Mouse (Mus musculus) embryonic facial prominence, embryonic 13.5 days (tissue): ENCODE results near the gene Itpkc. TPM values are rescaled to one million over a fixed set of nuclear protein-coding genes. Genes with fewer than 3 reads are reported as not detected.

Source experiments
- ATAC-seq: fragments of 200-750 bp; cut with Nextera tagmentation; 2 replicates; pipeline ENCODE4 v1.8.0; 2017; ENCODE audit warnings: low read depth; ENCODE audit not compliant: insufficient number of reproducible peaks, insufficient read depth, low FRiP score, low TSS enrichment
- H3K27ac ChIP-seq: fragments of 300-500 bp; sonication (generic); 2 replicates; pipeline ENCODE4 v1.5.1; 2015; ENCODE audit warnings: moderate library complexity, mild to moderate bottlenecking, inconsistent platforms
- H3K27me3 ChIP-seq: fragments of 300-500 bp; sonication (generic); 2 replicates; pipeline ENCODE4 v1.6.1; 2015; ENCODE audit warnings: mild to moderate bottlenecking, inconsistent platforms
- H3K36me3 ChIP-seq: fragments of 300-500 bp; sonication (generic); 2 replicates; pipeline ENCODE4 v1.6.1; 2015; ENCODE audit warnings: mild to moderate bottlenecking, inconsistent platforms
- H3K4me1 ChIP-seq: fragments of 300-500 bp; sonication (generic); 2 replicates; pipeline ENCODE4 v1.6.1; 2015; ENCODE audit warnings: inconsistent platforms
- H3K4me2 ChIP-seq: fragments of 300-500 bp; sonication (generic); 2 replicates; pipeline ENCODE4 v1.6.1; 2015; ENCODE audit warnings: moderate library complexity, mild to moderate bottlenecking, inconsistent platforms
- H3K4me3 ChIP-seq: fragments of 300-500 bp; sonication (generic); 2 replicates; pipeline ENCODE4 v1.5.1; 2015; ENCODE audit warnings: mild to moderate bottlenecking, inconsistent platforms
- H3K9ac ChIP-seq: fragments of 300-500 bp; sonication (generic); 2 replicates; pipeline ENCODE4 v1.6.1; 2015; ENCODE audit warnings: mild to moderate bottlenecking, inconsistent platforms
- H3K9me3 ChIP-seq: fragments of 300-500 bp; sonication (generic); 2 replicates; pipeline ENCODE4 v1.6.1; 2016; ENCODE audit warnings: inconsistent platforms
- WGBS: fragments of 180-500 bp; shearing (Covaris S2); methylation state at CpG from one replicate; pipeline ENCODE4 v1.1.7; 2015; ENCODE audit warnings: mixed read lengths; 5-methylcytosine and 5-hydroxymethylcytosine counted together
- polyA plus RNA-seq: library from polyadenylated mRNA; unstranded; fragments of >200 nt; fragmentation: Nextera tagmentation; extraction: Ambion mirVana; gene quantifications from 2 replicates; pipeline ENCODE4 v1.2.1, GENCODE M21; 2015

Itpkc gene
- polyA plus RNA-seq, 1 experiment from 2014 or later, result 8.3 TPM

- no peaks in the 10 kb centered on the region for H3K27me3 ChIP-seq
- peaks cover 78% of the 10 kb centered on the region for H3K36me3 ChIP-seq
- H3K4me1 ChIP-seq, result no peaks in the 10 kb centered on the region
- WGBS, result 94% methylated on average over 5 of the region's 5 CpGs
- ATAC-seq, result no peak
- no peak overlapping the region for H3K27ac ChIP-seq
- no peak overlapping the region for H3K4me2 ChIP-seq
- no peak overlapping the region for H3K4me3 ChIP-seq
- no peak overlapping the region for H3K9ac ChIP-seq
- no peaks in the 10 kb centered on the region for H3K9me3 ChIP-seq
These were observed 42.5 kb downstream of the Itpkc start for GRCm38 (mm10) chr7:27185986-27186385.

- H3K4me2 ChIP-seq, result no peak overlapping the region
- 70% methylated on average over 3 of the region's 3 CpGs for WGBS
- no peak for ATAC-seq
- H3K4me3 ChIP-seq, result no peak overlapping the region
- H3K27me3 ChIP-seq, result no peaks in the 10 kb centered on the region
- H3K36me3 ChIP-seq, result peaks cover 68% of the 10 kb centered on the region
- H3K9ac ChIP-seq, result no peak overlapping the region
- H3K27ac ChIP-seq, result no peak overlapping the region
- no peaks in the 10 kb centered on the region; the same call in 1 of the 2 replicates for H3K4me1 ChIP-seq
- no peaks in the 10 kb centered on the region for H3K9me3 ChIP-seq
These were observed 43.5 kb downstream of the Itpkc start for GRCm38 (mm10) chr7:27184964-27185363.

- H3K4me1 ChIP-seq, result peaks cover 7% of the 10 kb centered on the region; the same call in 1 of the 2 replicates
- no peak overlapping the region for H3K9ac ChIP-seq
- no peaks in the 10 kb centered on the region for H3K9me3 ChIP-seq
- H3K4me2 ChIP-seq, result no peak overlapping the region
- H3K27ac ChIP-seq, result no peak overlapping the region
- H3K27me3 ChIP-seq, result no peaks in the 10 kb centered on the region
- no peak overlapping the region for H3K4me3 ChIP-seq
- H3K36me3 ChIP-seq, result peaks cover 44% of the 10 kb centered on the region
- 75% methylated on average over 1 of the region's 1 CpGs for WGBS
- no peak for ATAC-seq
These were observed 46.0 kb downstream of the Itpkc start for GRCm38 (mm10) chr7:27182498-27182897.

GRCm38 (mm10) chr7:27180837-27181695 lies 47.4 kb downstream of the Itpkc start, which contains the start of the genes Gm21983 and Mia:
TSS of gene Gm21983 (minus strand) at chr7:27181086.
TSS of gene Mia (minus strand) at chr7:27181157.
- H3K9ac ChIP-seq, result peak within 1 kb of the TSS; percentile 60
- H3K36me3 ChIP-seq, result peaks cover 29% of the 10 kb centered on the region
- H3K9me3 ChIP-seq, result no peaks in the 10 kb centered on the region
- H3K27ac ChIP-seq, result peak within 1 kb of the TSS; percentile 86
- H3K27me3 ChIP-seq, result no peaks in the 10 kb centered on the region
- H3K4me3 ChIP-seq, result peak within 1 kb of the TSS; percentile 70
- peaks cover 7% of the 10 kb centered on the region; the same call in 1 of the 2 replicates for H3K4me1 ChIP-seq
- 61% methylated on average over 14 of the region's 14 CpGs for WGBS
- H3K4me2 ChIP-seq, result peak within 1 kb of the TSS; percentile 61
- ATAC-seq, result no peak

- H3K9ac ChIP-seq, result 0 out of 2 replicates have a peak overlapping the region, but pooled peaks have one; percentile 32
- H3K9me3 ChIP-seq, result no peaks in the 10 kb centered on the region
- peaks cover 22% of the 10 kb centered on the region for H3K36me3 ChIP-seq
- H3K4me2 ChIP-seq, result peak overlapping the region; percentile 61
- WGBS, result 79% methylated on average over 5 of the region's 5 CpGs
- peak overlapping the region; percentile 70 for H3K4me3 ChIP-seq
- ATAC-seq, result no peak
- no peaks in the 10 kb centered on the region for H3K27me3 ChIP-seq
- 0 out of 2 replicates have a peak overlapping the region, but pooled peaks have one; percentile 93 for H3K27ac ChIP-seq
- peaks cover 7% of the 10 kb centered on the region; the same call in 1 of the 2 replicates for H3K4me1 ChIP-seq
These were observed 48.4 kb downstream of the Itpkc start for GRCm38 (mm10) chr7:27180036-27180435.

- Histone ChIP-seq H3K27ac (peak overlapping the region; percentile 93), H3K4me3 (peak overlapping the region; percentile 70), H3K9me3 (no peaks in the 10 kb centered on the region), H3K4me1 (peaks cover 7% of the 10 kb centered on the region; the same call in 1 of the 2 replicates), H3K9ac (peak overlapping the region; percentile 55), H3K27me3 (no peaks in the 10 kb centered on the region), H3K36me3 (peaks cover 22% of the 10 kb centered on the region), H3K4me2 (peak overlapping the region; percentile 61)
- no peak for ATAC-seq
- WGBS, result 49% methylated on average over 16 of the region's 16 CpGs
These were observed 49.1 kb downstream of the Itpkc start for GRCm38 (mm10) chr7:27179217-27179918.

GRCm38 (mm10) chr7:27178324-27179216 lies 49.9 kb downstream of the Itpkc start, which contains the start of gene Rab4b:
TSS of gene Rab4b (minus strand) at chr7:27178896.
- Histone ChIP-seq H3K9ac (peak within 1 kb of the TSS; percentile 70), H3K36me3 (peaks cover 25% of the 10 kb centered on the region), H3K27me3 (no peaks in the 10 kb centered on the region), H3K9me3 (no peaks in the 10 kb centered on the region), H3K4me3 (peak within 1 kb of the TSS; percentile 70), H3K4me2 (peak within 1 kb of the TSS; percentile 61), H3K27ac (peak within 1 kb of the TSS; percentile 93), H3K4me1 (peaks cover 7% of the 10 kb centered on the region; the same call in 1 of the 2 replicates)
- peak; percentile 99 for ATAC-seq
- WGBS, result under 1% methylated on average over 53 of the region's 53 CpGs

- Histone ChIP-seq H3K4me1 (peaks cover 7% of the 10 kb centered on the region; the same call in 1 of the 2 replicates), H3K27me3 (no peaks in the 10 kb centered on the region), H3K27ac (peak overlapping the region; percentile 93), H3K9ac (peak overlapping the region; percentile 70), H3K9me3 (no peaks in the 10 kb centered on the region), H3K36me3 (peaks cover 25% of the 10 kb centered on the region), H3K4me2 (peak overlapping the region; percentile 61), H3K4me3 (peak overlapping the region; percentile 70)
- ATAC-seq, result no peak
- 24% methylated on average over 4 of the region's 4 CpGs for WGBS
These were observed 50.5 kb downstream of the Itpkc start for GRCm38 (mm10) chr7:27177942-27178323.

GRCm38 (mm10) chr7:27174896-27175295 lies 53.6 kb downstream of the Itpkc start:
- 0 out of 2 replicates have a peak overlapping the region, but pooled peaks have one; percentile 44 for H3K9ac ChIP-seq
- no peaks in the 10 kb centered on the region for H3K9me3 ChIP-seq
- H3K27ac ChIP-seq, result no peak overlapping the region
- peaks cover 7% of the 10 kb centered on the region; the same call in 1 of the 2 replicates for H3K4me1 ChIP-seq
- peaks cover 49% of the 10 kb centered on the region for H3K36me3 ChIP-seq
- no peak overlapping the region for H3K4me3 ChIP-seq
- WGBS, result 94% methylated on average over 7 of the region's 7 CpGs
- no peak for ATAC-seq
- H3K27me3 ChIP-seq, result no peaks in the 10 kb centered on the region
- H3K4me2 ChIP-seq, result no peak overlapping the region

- Histone ChIP-seq H3K36me3 (peaks cover 49% of the 10 kb centered on the region), H3K27me3 (no peaks in the 10 kb centered on the region), H3K4me3 (no peak overlapping the region), H3K9me3 (no peaks in the 10 kb centered on the region), H3K4me1 (peaks cover 7% of the 10 kb centered on the region; the same call in 1 of the 2 replicates), H3K9ac (peak overlapping the region; percentile 44), H3K27ac (no peak overlapping the region), H3K4me2 (no peak overlapping the region)
- no peak for ATAC-seq
- WGBS, result 94% methylated on average over 15 of the region's 15 CpGs
These were observed 54.0 kb downstream of the Itpkc start for GRCm38 (mm10) chr7:27174496-27174895.
